Mouse (Mus musculus) heart, embryonic 15.5 days (tissue): ENCODE results near the gene Eed. TPM values are rescaled to one million over a fixed set of nuclear protein-coding genes. Genes with fewer than 3 reads are reported as not detected.

Source experiments
- ATAC-seq: fragments of 200-750 bp; cut with Nextera tagmentation; replicated peaks from 2 replicates; pipeline ENCODE4 v1.8.0; 2017; ENCODE audit warnings: low read depth, moderate TSS enrichment; ENCODE audit not compliant: insufficient number of reproducible peaks, insufficient read depth, low FRiP score
- H3K27ac ChIP-seq: fragments of 300-500 bp; sonication (generic); 2 replicates; pipeline ENCODE4 v1.5.1; 2015; ENCODE audit warnings: mild to moderate bottlenecking, inconsistent platforms
- H3K27me3 ChIP-seq: fragments of 300-500 bp; sonication (generic); 2 replicates; pipeline ENCODE4 v1.6.1; 2015; ENCODE audit warnings: inconsistent platforms
- H3K36me3 ChIP-seq: fragments of 300-500 bp; sonication (generic); 2 replicates; pipeline ENCODE4 v1.6.1; 2015; ENCODE audit warnings: mild to moderate bottlenecking, inconsistent platforms
- H3K4me1 ChIP-seq: fragments of 300-500 bp; sonication (generic); replicated peaks from 2 replicates; pipeline ENCODE4 v1.6.1; 2015; ENCODE audit warnings: inconsistent platforms
- H3K4me2 ChIP-seq: fragments of 300-500 bp; sonication (generic); 2 replicates; pipeline ENCODE4 v1.6.1; 2015; ENCODE audit warnings: inconsistent platforms, mild to moderate bottlenecking, moderate library complexity
- H3K4me3 ChIP-seq: fragments of 300-500 bp; sonication (generic); 2 replicates; pipeline ENCODE4 v1.5.1; 2015; ENCODE audit warnings: mild to moderate bottlenecking, inconsistent platforms
- H3K9ac ChIP-seq: fragments of 300-500 bp; sonication (generic); 2 replicates; pipeline ENCODE4 v1.6.1; 2015; ENCODE audit warnings: mild to moderate bottlenecking, inconsistent platforms
- H3K9me3 ChIP-seq: fragments of 300-500 bp; sonication (generic); replicated peaks from 2 replicates; pipeline ENCODE4 v1.6.1; 2016; ENCODE audit warnings: inconsistent platforms
- WGBS: fragments of 180-500 bp; shearing (Covaris S2); methylation state at CpG from one replicate; pipeline ENCODE4 v1.1.7; 2015; ENCODE audit warnings: mixed read lengths; 5-methylcytosine and 5-hydroxymethylcytosine counted together
- polyA plus RNA-seq: library from polyadenylated mRNA; unstranded; fragments of >200 nt; fragmentation: Nextera tagmentation; extraction: Ambion mirVana; gene quantifications from 2 replicates; pipeline ENCODE4 v1.2.1, GENCODE M21; 2015

Gene Eed
- 41.4 and 44.6 TPM in 2 replicates for polyA plus RNA-seq

DNA sequence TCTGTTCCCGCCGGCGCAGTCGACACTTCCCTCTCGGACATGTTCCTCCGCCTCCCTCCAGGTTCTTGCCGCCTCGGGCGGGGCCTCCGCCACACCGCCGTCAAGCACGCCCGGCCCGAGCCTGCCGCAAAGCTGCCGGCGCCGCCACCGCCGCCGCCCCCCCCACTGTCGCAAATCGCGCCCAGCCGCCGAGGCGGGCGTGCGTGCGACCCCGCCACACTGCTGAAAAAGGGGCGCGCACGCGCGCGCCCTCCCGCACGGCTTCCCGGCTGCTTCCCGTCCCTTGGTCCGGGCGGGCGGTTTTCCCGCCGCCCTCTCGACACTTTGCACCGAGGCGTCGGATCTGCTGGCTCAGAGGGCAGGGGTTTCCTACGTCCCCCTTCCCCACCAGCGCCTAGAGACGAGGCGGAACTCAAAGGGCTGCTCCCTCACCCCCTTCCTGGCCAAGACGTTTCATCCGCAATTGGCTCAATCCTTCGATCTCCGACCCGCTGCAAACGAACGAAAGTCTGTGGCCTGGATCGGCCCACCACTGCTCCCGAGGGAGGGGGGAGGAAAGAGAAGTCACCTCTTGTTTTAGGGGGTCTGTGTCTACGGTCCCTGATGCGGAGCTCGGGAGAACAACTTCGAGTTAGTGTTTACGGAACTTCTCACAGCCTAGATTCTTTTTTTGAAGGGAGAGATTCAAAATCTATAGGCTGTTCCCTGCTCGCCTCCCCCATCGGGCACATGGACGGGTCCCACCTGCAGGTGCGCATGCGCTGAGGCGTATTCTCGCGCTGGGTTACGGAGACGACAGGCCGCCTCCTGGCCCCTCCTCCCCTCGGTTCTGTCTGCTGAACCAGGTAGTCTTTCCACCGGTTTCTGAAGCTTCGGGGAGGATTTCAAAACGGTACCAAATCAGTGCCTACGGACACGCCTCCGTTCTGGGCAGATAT, at the start of gene Eed:
TSS of gene Eed (minus strand) at position 499 of the 938 bp plus-strand sequence.
- under 1% methylated on average over 70 of the region's 87 CpGs for WGBS
- peaks cover 15% of the 10 kb centered on the region for H3K4me1 ChIP-seq

DNA sequence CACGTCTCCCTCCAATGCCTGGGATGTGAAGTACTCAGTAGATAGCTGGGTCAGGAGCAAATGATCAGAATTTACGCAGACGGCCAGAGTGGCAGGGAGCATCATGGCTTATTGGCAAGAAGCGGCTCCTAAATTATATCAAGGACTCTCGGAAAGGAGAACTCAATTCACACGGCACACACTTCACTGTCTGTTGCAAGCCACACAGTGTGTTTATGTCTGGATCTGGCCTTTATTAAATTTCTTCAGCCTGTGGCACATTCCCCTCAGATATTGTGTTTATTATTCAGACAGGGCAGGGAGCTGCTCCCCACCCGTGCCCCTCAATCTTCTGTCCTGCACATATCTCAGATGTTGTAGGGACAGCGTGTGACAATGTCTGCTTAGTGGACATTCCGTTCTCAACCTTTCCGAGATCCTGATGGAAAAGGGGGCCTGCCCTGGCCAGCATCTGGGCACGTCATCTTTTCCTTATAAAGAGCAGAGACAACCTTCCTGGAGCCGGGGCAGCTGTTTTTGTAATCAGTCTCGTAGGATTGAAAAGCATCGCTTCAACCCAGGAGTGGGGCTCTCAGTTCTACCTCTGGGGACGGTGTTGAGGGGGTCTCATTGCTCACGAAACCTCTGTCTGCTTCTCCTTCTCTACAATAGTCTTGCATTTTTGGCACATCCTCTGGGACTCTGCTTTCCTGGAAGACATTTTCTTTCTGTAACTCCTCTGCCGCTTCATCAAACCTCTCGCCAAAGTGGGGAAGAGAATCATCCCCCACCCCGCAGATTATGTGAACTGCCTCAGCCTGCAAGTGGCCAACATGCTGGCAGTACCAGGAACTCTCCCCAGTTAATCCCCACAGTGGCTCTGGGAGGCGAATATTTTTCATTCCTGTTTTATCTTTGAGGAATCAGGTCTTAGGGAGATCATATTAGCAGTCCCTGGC, 49.0 kb upstream of the Eed start:
- no peak overlapping the region for H3K9ac ChIP-seq
- H3K36me3 ChIP-seq: no peaks in the 10 kb centered on the region
- peak overlapping the region; percentile 75 for H3K27ac ChIP-seq
- H3K27me3 ChIP-seq: no peaks in the 10 kb centered on the region
- no peaks in the 10 kb centered on the region for H3K9me3 ChIP-seq
- H3K4me3 ChIP-seq: peak overlapping the region; percentile 10; the same call in 1 of the 2 replicates
- 20% methylated on average over 20 of the region's 20 CpGs for WGBS
- H3K4me2 ChIP-seq: peak overlapping the region; percentile 50
- peak; percentile 63 for ATAC-seq
- H3K4me1 ChIP-seq: peaks cover 28% of the 10 kb centered on the region

More for the DNA sequence above, at the start of gene Eed:
- ATAC-seq: peak; percentile 86
- Histone ChIP-seq H3K27me3 (no peaks in the 10 kb centered on the region), H3K36me3 (peaks cover 11% of the 10 kb centered on the region), H3K9ac (peak within 1 kb of the TSS; percentile 87), H3K4me3 (peak within 1 kb of the TSS; percentile 89), H3K4me2 (peak within 1 kb of the TSS; percentile 76), H3K9me3 (no peaks in the 10 kb centered on the region), H3K27ac (peak within 1 kb of the TSS; percentile 100)

DNA sequence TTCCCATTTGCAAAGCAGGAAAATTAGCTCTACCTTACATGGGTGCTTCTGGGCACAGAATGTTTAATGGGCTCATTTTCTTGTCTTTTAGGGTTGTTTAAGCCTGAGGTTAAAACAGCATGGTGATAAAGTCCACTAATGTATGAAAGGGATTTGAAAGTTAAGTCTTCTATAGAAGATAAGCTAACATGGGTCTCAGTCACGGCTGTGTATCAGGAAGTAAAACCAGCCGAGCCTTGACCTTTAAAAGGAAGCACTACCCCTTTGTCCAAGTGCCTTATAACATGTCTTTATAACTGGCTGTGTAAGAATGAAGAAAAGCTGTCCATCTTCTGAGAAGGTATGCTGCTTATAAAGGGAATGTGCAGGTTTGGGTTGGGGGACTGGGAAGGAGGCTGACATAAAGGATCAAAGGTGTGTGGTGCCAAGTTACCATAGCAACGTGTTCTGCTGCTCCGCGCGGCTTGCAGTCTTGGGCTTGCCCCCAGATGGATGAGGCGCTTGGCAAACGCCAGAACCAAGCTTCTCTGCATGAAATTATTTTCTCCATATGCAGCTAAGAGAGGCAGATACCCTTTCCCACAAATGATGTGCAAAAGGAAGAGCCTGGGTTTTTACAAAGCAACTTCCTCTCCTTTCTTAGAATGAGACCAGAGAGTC, 48.2 kb upstream of the Eed start:
- Histone ChIP-seq H3K9ac (no peak overlapping the region), H3K36me3 (no peaks in the 10 kb centered on the region), H3K4me1 (peaks cover 28% of the 10 kb centered on the region), H3K27ac (peak overlapping the region; percentile 75), H3K4me2 (peak overlapping the region; percentile 50), H3K4me3 (peak overlapping the region; percentile 10; the same call in 1 of the 2 replicates), H3K27me3 (no peaks in the 10 kb centered on the region), H3K9me3 (no peaks in the 10 kb centered on the region)
- no peak for ATAC-seq
- 23% methylated on average over 8 of the region's 8 CpGs for WGBS

DNA sequence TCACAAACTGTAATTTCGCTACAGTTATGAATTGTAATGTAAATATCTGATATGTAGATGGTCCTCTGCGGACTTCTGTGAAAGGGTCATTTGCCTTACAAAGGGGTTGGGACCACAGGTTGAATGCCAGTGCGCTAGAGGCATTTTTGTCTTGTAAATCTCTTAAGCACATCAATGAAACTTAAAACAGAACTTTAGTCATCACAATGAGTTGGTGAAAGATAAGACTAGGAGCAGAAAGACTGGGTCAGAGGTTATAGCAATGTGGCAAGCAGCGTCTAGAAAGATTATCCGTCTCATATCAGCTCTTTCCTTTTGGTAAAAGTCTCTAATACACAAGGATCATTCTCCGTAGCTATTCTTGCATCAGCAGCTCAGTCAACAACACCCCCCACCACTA, 44.2 kb upstream of the Eed start:
- Histone ChIP-seq H3K4me3 (no peak overlapping the region), H3K9me3 (no peaks in the 10 kb centered on the region), H3K4me1 (peaks cover 22% of the 10 kb centered on the region), H3K4me2 (no peak overlapping the region), H3K27ac (no peak overlapping the region), H3K27me3 (no peaks in the 10 kb centered on the region), H3K36me3 (no peaks in the 10 kb centered on the region), H3K9ac (no peak overlapping the region)
- ATAC-seq: no peak
- 52% methylated on average over 6 of the region's 6 CpGs for WGBS

DNA sequence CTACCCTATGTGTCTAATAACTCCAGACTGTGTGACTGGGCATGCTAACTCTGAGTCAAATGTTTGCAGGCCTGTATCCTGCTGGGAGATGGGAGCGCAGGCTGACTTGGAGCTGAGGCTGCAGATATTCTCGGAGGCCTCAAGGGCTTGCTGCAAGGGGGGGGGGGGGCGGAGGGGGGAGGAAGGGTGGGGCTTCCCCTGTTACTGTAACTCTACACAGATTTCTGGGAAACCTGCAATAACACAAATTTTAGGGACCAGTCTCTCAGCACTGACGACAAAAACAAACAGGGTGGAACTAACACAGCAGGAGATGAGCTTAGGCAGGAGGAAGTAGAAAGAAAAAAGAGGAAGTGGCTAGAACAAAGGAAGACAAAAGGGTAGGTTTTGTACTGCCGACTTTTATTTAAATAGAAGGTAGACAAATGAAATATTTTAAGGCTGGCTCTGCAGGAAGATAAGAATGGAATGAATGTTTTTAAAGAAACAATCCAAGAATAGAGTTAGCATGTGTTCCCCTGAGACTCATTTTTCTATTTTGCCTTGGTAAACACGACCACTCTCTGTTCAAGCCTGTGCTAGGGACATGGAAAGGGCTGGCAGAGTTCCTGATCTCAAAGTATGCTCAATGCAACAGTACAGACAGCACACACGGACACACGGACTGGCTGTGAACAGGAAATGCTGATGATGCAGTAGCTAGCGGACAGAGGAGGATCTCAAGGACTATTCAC, 42.4 kb upstream of the Eed start:
- Histone ChIP-seq H3K4me3 (no peak overlapping the region), H3K4me1 (peaks cover 11% of the 10 kb centered on the region), H3K4me2 (no peak overlapping the region), H3K36me3 (no peaks in the 10 kb centered on the region), H3K27ac (peak overlapping the region; percentile 76), H3K9ac (no peak overlapping the region), H3K9me3 (no peaks in the 10 kb centered on the region), H3K27me3 (no peaks in the 10 kb centered on the region)
- 28% methylated on average over 8 of the region's 9 CpGs for WGBS
- peak; percentile 74 for ATAC-seq

DNA sequence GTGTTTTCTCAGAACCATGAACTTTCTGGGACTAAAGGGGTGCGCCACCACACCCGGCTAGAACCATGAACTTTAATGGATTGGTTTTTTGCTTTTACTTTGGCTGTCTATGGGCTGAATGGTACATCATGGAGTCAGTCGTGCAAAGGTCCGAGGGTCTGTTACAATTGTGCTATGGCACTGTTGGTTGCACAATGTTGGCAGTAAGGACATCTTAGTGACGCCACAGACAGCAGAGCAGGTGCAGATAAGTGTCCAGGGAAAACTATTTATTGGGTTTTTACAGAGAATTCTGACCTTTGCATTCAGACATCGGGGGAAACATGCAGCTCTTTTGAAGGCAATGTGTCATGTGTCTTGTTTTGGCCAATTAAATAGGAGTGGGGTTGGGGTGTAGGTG, 39.5 kb upstream of the Eed start:
- Histone ChIP-seq H3K4me2 (no peak overlapping the region), H3K36me3 (no peaks in the 10 kb centered on the region), H3K9me3 (no peaks in the 10 kb centered on the region), H3K27me3 (no peaks in the 10 kb centered on the region), H3K9ac (no peak overlapping the region), H3K4me1 (peaks cover 13% of the 10 kb centered on the region), H3K27ac (no peak overlapping the region), H3K4me3 (no peak overlapping the region)
- WGBS: 86% methylated on average over 6 of the region's 6 CpGs
- no peak for ATAC-seq

DNA sequence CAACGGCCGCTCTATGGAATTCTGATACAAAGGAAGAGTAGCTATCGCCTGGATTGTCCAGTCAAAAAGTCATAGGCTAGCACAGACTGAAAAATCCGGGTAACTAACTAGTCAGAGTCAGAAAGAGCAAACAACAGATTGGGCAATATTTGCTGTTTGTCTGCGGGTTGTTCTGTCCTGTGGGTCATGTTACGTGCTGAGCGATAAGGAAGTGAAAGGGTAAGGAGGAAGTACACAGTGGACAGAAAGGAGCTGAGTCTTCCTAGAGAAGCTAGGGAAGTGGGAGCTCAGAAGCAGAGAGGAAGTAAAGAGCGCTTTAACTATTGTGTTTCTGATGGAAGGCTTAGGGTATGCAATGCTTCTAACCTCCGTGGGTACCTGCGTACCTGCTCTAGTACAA, 38.8 kb upstream of the Eed start:
- Histone ChIP-seq H3K4me2 (no peak overlapping the region), H3K4me3 (no peak overlapping the region), H3K27me3 (no peaks in the 10 kb centered on the region), H3K4me1 (peaks cover 13% of the 10 kb centered on the region), H3K9me3 (no peaks in the 10 kb centered on the region), H3K9ac (no peak overlapping the region), H3K27ac (no peak overlapping the region), H3K36me3 (no peaks in the 10 kb centered on the region)
- ATAC-seq: no peak
- 72% methylated on average over 10 of the region's 10 CpGs for WGBS

DNA sequence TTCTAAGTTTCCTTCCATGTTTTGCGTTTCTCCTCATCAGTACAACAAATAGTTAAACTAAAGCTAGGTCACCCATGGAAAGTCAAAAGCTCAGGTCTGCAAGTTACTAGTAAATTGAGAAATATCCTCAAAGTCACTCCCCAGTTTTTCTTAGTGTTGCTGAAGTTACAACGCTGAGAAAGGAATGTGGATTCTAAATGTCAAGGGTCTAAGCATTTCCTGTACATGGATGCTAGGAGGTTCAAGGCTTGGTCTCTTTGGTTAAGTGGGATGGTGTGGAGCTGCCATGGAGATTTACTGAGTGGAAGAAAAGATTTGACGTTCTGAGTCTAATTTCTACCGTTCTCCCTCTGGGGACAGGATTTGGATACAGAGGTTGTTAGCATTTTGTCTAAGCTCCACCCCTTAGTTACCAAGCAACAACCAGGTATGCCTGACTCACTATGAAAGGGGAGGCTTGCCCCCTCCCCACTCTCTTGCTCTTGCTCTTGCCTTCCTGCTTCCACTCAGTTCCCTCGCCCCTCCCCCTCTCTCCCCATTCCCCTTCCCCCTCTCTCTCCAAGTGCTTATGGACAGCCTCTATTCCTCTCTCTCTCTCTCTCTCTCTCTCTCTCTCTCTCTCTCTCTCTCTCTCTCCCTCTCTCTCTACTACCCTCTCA, 36.3 kb upstream of the Eed start:
- H3K36me3 ChIP-seq: no peaks in the 10 kb centered on the region
- peak overlapping the region; percentile 35; the same call in 1 of the 2 replicates for H3K27ac ChIP-seq
- ATAC-seq: no peak
- no peak overlapping the region for H3K4me3 ChIP-seq
- no peaks in the 10 kb centered on the region for H3K27me3 ChIP-seq
- H3K4me1 ChIP-seq: peaks cover 2% of the 10 kb centered on the region; the same call in 1 of the 2 replicates
- H3K9me3 ChIP-seq: no peaks in the 10 kb centered on the region
- H3K9ac ChIP-seq: no peak overlapping the region
- 30% methylated on average over 5 of the region's 5 CpGs for WGBS
- no peak overlapping the region for H3K4me2 ChIP-seq

DNA sequence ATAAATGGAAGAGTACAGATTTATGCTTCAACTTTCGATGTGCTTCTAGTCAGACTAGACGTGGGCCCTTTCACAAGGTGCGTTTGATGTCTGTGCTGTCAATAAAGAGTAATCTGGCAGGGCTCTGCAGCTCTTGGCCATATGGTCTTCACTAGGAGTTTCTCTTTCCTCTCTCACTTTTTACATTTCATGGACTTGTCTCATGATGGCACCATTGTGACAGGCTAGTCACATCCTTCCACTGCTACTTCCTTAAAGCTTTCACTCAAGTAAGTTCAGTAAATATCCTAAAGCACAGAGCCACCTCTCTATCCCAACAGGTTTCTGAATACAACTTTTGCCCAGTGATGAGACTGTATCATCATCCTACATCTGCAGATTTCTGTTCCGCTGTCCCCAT, 35.7 kb upstream of the Eed start:
- Histone ChIP-seq H3K4me1 (peaks cover 2% of the 10 kb centered on the region; the same call in 1 of the 2 replicates), H3K9me3 (no peaks in the 10 kb centered on the region), H3K36me3 (no peaks in the 10 kb centered on the region), H3K9ac (no peak overlapping the region), H3K27ac (0 out of 2 replicates have a peak overlapping the region, but pooled peaks have one; percentile 35), H3K4me3 (no peak overlapping the region), H3K4me2 (no peak overlapping the region), H3K27me3 (no peaks in the 10 kb centered on the region)
- ATAC-seq: no peak
- 57% methylated on average over 4 of the region's 4 CpGs for WGBS
